Mouse (Mus musculus): Measurements from ENCODE around the gene Cenpo.

- TF ChIP-seq EP300 (IDR thresholded peaks at IDR 0.05; ENCODE audit: low read depth) = no peak
- no peak for TF ChIP-seq CTCF (IDR thresholded peaks at IDR 0.05; ENCODE audit: low read depth)
These were observed 45.7 kb downstream of the Cenpo start for GRCm38 (mm10) chr12:4188171-4189059.
